Mouse (Mus musculus): ENCODE measurements around the gene Zdhhc22. TPM values are rescaled to one million over a fixed set of nuclear protein-coding genes. Genes with fewer than 3 reads are reported as not detected.

Gene Zdhhc22
- total and polyA plus RNA-seq, 3 experiments: 0.10 TPM; not detected in 2

- no peak for TF ChIP-seq UBTF (IDR thresholded peaks at IDR 0.05; ENCODE audit: borderline replicate concordance, insufficient read depth, low read depth, low read length)
- TF ChIP-seq ZKSCAN1 (IDR thresholded peaks at IDR 0.05; ENCODE audit: low read depth, low read length): no peak
- no peak for TF ChIP-seq RCOR1 (IDR thresholded peaks at IDR 0.05; ENCODE audit: low read depth, low read length)
These were observed 3.9 kb upstream of the Zdhhc22 start (continued) for GRCm38 (mm10) chr12:86994166-86994565.

GRCm38 (mm10) chr12:86990755-86991110 is 503 bp upstream of the Zdhhc22 start:
- H3K4me1 ChIP-seq (ENCODE audit: control insufficient read depth in 1 of 2, insufficient read depth in 2 of 2, low read length in 2 of 2): no peaks in the 10 kb centered on the region
- H3K9me3 ChIP-seq (replicated peaks; ENCODE audit: insufficient read depth, low read length): no peaks in the 10 kb centered on the region
- TF ChIP-seq MAZ (IDR thresholded peaks at IDR 0.05; ENCODE audit: low read depth, low read length): no peak
- TF ChIP-seq EP300 (IDR thresholded peaks at IDR 0.05; ENCODE audit: low read depth in 1 of 2, low read length in 2 of 2): no peak
- no peak for TF ChIP-seq MAFK (IDR thresholded peaks at IDR 0.05; ENCODE audit: borderline replicate concordance, low read depth, low read length)
- TF ChIP-seq UBTF (IDR thresholded peaks at IDR 0.05; ENCODE audit: borderline replicate concordance, insufficient read depth, low read depth, low read length): no peak
- TF ChIP-seq RAD21 (IDR thresholded peaks at IDR 0.05; ENCODE audit: low read depth, low read length): no peak
- no peak for TF ChIP-seq TBP (IDR thresholded peaks at IDR 0.05; ENCODE audit: low read depth, low read length)
- no peak for TF ChIP-seq GABPA (IDR thresholded peaks at IDR 0.05; ENCODE audit: low read depth, low read length)
- TF ChIP-seq SIN3A (IDR thresholded peaks at IDR 0.05; ENCODE audit: low read length): no peak
- no peak for TF ChIP-seq USF2 (IDR thresholded peaks at IDR 0.05; ENCODE audit: borderline replicate concordance in 1 of 2, insufficient read depth in 1 of 2, low read depth in 1 of 2, low read length in 2 of 2)
- TF ChIP-seq HCFC1 (IDR thresholded peaks at IDR 0.05; ENCODE audit: low read depth, low read length): no peak
- H3K79me2 ChIP-seq (ENCODE audit: control insufficient read depth, insufficient read depth, low read length, poor library complexity): no peaks in the 10 kb centered on the region
- H3K27me3 ChIP-seq (ENCODE audit: control insufficient read depth in 1 of 2, insufficient read depth in 2 of 2, low read length in 2 of 2): no peaks in the 10 kb centered on the region; a peak in 1 of 4 replicates
- no peak overlapping the region for H3K4me3 ChIP-seq (ENCODE audit: control insufficient read depth in 1 of 2, insufficient read depth in 1 of 2, low read depth in 2 of 2, low read length in 2 of 2)
- H3K9ac ChIP-seq (ENCODE audit: control insufficient read depth, low read depth, low read length, poor library complexity, severe bottlenecking): no peak overlapping the region
- H3K36me3 ChIP-seq (ENCODE audit: control insufficient read depth in 1 of 2, insufficient read depth in 2 of 2, low read length in 2 of 2): no peaks in the 10 kb centered on the region
- DNase-seq (ENCODE audit: low read depth, low spot score): no peak
- no peak overlapping the region for H3K27ac ChIP-seq (ENCODE audit: control insufficient read depth, low read depth, low read length)

- Histone ChIP-seq H3K9ac (ENCODE audit: control insufficient read depth, low read depth, low read length, poor library complexity, severe bottlenecking) (no peak overlapping the region), H3K79me2 (ENCODE audit: control insufficient read depth, insufficient read depth, low read length, poor library complexity) (no peaks in the 10 kb centered on the region), H3K27ac (ENCODE audit: control insufficient read depth, low read depth, low read length) (no peak overlapping the region), H3K9me3 (replicated peaks; ENCODE audit: insufficient read depth, low read length) (no peaks in the 10 kb centered on the region), H3K27me3 (ENCODE audit: control insufficient read depth in 1 of 2, insufficient read depth in 2 of 2, low read length in 2 of 2) (no peaks in the 10 kb centered on the region; a peak in 1 of 4 replicates), H3K36me3 (ENCODE audit: control insufficient read depth in 1 of 2, insufficient read depth in 2 of 2, low read length in 2 of 2) (no peaks in the 10 kb centered on the region), H3K4me3 (ENCODE audit: control insufficient read depth in 1 of 2, insufficient read depth in 1 of 2, low read depth in 2 of 2, low read length in 2 of 2) (no peak overlapping the region), H3K4me1 (ENCODE audit: control insufficient read depth in 1 of 2, insufficient read depth in 2 of 2, low read length in 2 of 2) (no peaks in the 10 kb centered on the region)
- TF ChIP-seq MEF2A (IDR thresholded peaks at IDR 0.05; ENCODE audit: extremely low read depth, insufficient replicate concordance, low read depth, low read length, poor library complexity, severe bottlenecking) (no peak), MXI1 (IDR thresholded peaks at IDR 0.05; ENCODE audit: low read depth, low read length) (no peak), SIN3A (IDR thresholded peaks at IDR 0.05; ENCODE audit: low read length) (no peak), TBP (IDR thresholded peaks at IDR 0.05; ENCODE audit: low read depth, low read length) (no peak), NELFE (IDR thresholded peaks at IDR 0.05; ENCODE audit: low read depth, low read length) (no peak), TAL1 (IDR thresholded peaks at IDR 0.05; ENCODE audit: low read length) (no peak), EP300 (IDR thresholded peaks at IDR 0.05; ENCODE audit: low read depth in 1 of 2, low read length in 2 of 2) (no peak), UBTF (IDR thresholded peaks at IDR 0.05; ENCODE audit: borderline replicate concordance, insufficient read depth, low read depth, low read length) (no peak), JUND (IDR thresholded peaks at IDR 0.05; ENCODE audit: low read depth, low read length) (no peak), CTCF (IDR thresholded peaks at IDR 0.05 in 2 of 3, conservative IDR thresholded peaks at IDR 0.05 in 1 of 3; ENCODE audit: control insufficient read depth in 1 of 3, insufficient read depth in 1 of 3, low read depth in 2 of 3, low read length in 3 of 3, poor library complexity in 1 of 3, severe bottlenecking in 1 of 3) (no peak), RCOR1 (IDR thresholded peaks at IDR 0.05; ENCODE audit: low read depth, low read length) (no peak), SMC3 (IDR thresholded peaks at IDR 0.05; ENCODE audit: low read depth, low read length) (no peak), ETS1 (IDR thresholded peaks at IDR 0.05; ENCODE audit: low read depth, low read length) (no peak)
- no peak for DNase-seq (ENCODE audit: low read depth, low spot score)
These were observed 852 bp downstream of the Zdhhc22 start for GRCm38 (mm10) chr12:86989378-86989777.
